Comparison of ENCODE assay signal across 10 mouse cellular contexts in the genomic region with DNA sequence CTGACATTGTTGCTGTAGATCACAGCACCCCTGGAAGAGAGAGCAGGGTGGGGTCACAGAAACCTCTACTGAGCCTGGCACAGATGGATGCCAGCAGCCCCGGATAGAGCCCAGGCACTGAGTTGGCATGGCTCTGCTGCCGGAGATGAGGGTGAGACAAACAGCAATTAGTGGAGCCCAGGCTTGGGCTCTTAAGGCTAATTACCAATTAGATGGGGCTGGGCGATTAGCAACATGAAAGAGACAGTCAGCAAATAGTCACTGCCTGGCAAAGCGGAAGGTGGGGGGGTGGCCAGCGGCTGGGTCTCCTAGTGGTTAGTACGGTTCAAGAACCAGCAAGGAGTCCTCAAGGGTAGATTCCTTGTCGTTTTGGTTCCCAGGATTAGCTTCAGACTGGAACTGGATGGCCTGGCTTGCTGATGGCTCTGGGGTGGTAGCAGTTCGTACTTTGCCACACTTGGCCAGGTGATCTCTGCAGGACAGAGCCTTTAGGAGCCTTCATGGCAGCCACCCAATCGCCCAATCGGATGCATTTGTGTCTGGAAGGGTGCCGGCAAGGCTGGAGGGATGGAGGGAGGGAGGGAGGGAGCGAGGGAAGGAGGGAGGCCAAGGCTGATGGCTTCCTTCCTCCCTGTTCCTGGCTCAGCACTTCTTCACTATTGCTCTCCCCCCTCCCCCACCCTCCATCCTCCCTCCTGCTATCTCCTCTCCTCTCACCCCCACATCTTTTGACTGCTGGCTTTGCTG. TPM values are rescaled to one million over a fixed set of nuclear protein-coding genes. Genes with fewer than 3 reads are reported as not detected.
DNase-seq lines count a peak whose midpoint lies in the region; ATAC-seq lines count a peak whose summit lies in the region.
"Had no signal": no experiment of that assay in that cellular context is flagged by ENCODE, and none has a peak within 500 bp of the region (broad histone marks: within the 10 kb centered on the region; RNA-seq: fewer than 3 reads in every experiment).

No protein-coding gene starts in this region.

- no peak overlapping the region for H3K9ac ChIP-seq in midbrain, embryonic 13.5 days (replicated peaks)
- H3K9ac ChIP-seq in stomach, embryonic 16.5 days (ENCODE audit: low read length): no peak overlapping the region
- H3K9ac ChIP-seq: heart, embryonic 12.5 days; liver, embryonic 15.5 days had no signal

- no peak overlapping the region for H3K27ac ChIP-seq in midbrain, embryonic 13.5 days
- H3K27ac ChIP-seq in midbrain, embryonic 10.5 days (replicated peaks): no peak overlapping the region
- H3K27ac ChIP-seq in stomach, embryonic 16.5 days (ENCODE audit: low read length): no peak overlapping the region; the same call in 1 of the 2 replicates
- H3K27ac ChIP-seq: liver, embryonic 15.5 days had no signal

- ATAC-seq in midbrain, embryonic 13.5 days: 0 out of 2 replicates have a peak, but pooled peaks have one; percentile 26
- peak; percentile 35; the same call in 1 of the 2 replicates for ATAC-seq in stomach, embryonic 16.5 days (ENCODE audit: insufficient read depth, low FRiP score)

- DNase-seq in cerebellum, postnatal 14 days: peak; percentile 56 to 68
- no peak for DNase-seq in cerebellum, adult 8-10 months
- DNase-seq in midbrain, embryonic 10.5 days (ENCODE audit: low spot score): no peak
- peak; percentile 25 to 68 for DNase-seq in layer of hippocampus, postnatal 14 days (ENCODE audit: low spot score in 2 of 2)
- DNase-seq in thymus, postnatal 36 days: no peak
- no peak for DNase-seq in adrenal gland, postnatal 25 days

- H3K27me3 ChIP-seq in midbrain, embryonic 13.5 days: peaks cover 74% of the 10 kb centered on the region
- peaks cover 94% of the 10 kb centered on the region for H3K27me3 ChIP-seq in midbrain, embryonic 10.5 days (ENCODE audit: low read depth, poor library complexity, severe bottlenecking)
- peaks cover 18% of the 10 kb centered on the region for H3K27me3 ChIP-seq in stomach, embryonic 16.5 days (ENCODE audit: control insufficient read depth, insufficient read depth, low read length)

- H3K4me3 ChIP-seq in midbrain, embryonic 13.5 days (replicated peaks): no peak overlapping the region
- H3K4me3 ChIP-seq in midbrain, embryonic 10.5 days: no peak overlapping the region
- no peak overlapping the region for H3K4me3 ChIP-seq in stomach, embryonic 16.5 days (replicated peaks; ENCODE audit: low read length)
- H3K4me3 ChIP-seq: heart, embryonic 12.5 days; liver, embryonic 15.5 days had no signal

- H3K36me3 ChIP-seq in midbrain, embryonic 13.5 days: no peaks in the 10 kb centered on the region
- no peaks in the 10 kb centered on the region for H3K36me3 ChIP-seq in midbrain, embryonic 10.5 days
- H3K36me3 ChIP-seq in stomach, embryonic 16.5 days (ENCODE audit: control insufficient read depth, insufficient read depth, low read length): no peaks in the 10 kb centered on the region
- H3K36me3 ChIP-seq: heart, embryonic 12.5 days; liver, embryonic 15.5 days had no signal

- no peak overlapping the region for H3K4me2 ChIP-seq in midbrain, embryonic 13.5 days (replicated peaks)
- no peak overlapping the region for H3K4me2 ChIP-seq in stomach, embryonic 16.5 days (ENCODE audit: low read depth, low read length)
- H3K4me2 ChIP-seq: heart, embryonic 12.5 days; liver, embryonic 15.5 days had no signal

- H3K9me3 ChIP-seq in midbrain, embryonic 13.5 days: no peaks in the 10 kb centered on the region
- H3K9me3 ChIP-seq in midbrain, embryonic 10.5 days (replicated peaks): no peaks in the 10 kb centered on the region
- no peaks in the 10 kb centered on the region for H3K9me3 ChIP-seq in stomach, embryonic 16.5 days (replicated peaks; ENCODE audit: control insufficient read depth, low read length)
- H3K9me3 ChIP-seq: liver, embryonic 15.5 days had no signal

- H3K4me1 ChIP-seq in midbrain, embryonic 13.5 days (replicated peaks): peaks cover 9% of the 10 kb centered on the region
- peaks cover 68% of the 10 kb centered on the region for H3K4me1 ChIP-seq in midbrain, embryonic 10.5 days
- peaks cover 33% of the 10 kb centered on the region for H3K4me1 ChIP-seq in stomach, embryonic 16.5 days (ENCODE audit: control insufficient read depth, insufficient read depth, low read length)

- 55% methylated on average over 12 of the region's 12 CpGs for WGBS in midbrain, embryonic 13.5 days
- WGBS in midbrain, embryonic 10.5 days: 57% methylated on average over 12 of the region's 12 CpGs
- WGBS in stomach, embryonic 16.5 days: 47% methylated on average over 12 of the region's 12 CpGs

RNA-seq across cellular contexts. Expression of gene Phb, which starts 24.1 kb away (rescaled TPM):
- polyA plus RNA-seq in midbrain, embryonic 13.5 days (2015; fragmentation: Nextera tagmentation; extraction: Ambion mirVana): 168 and 179 TPM in 2 replicates
- 227 and 251 TPM in 2 replicates for polyA plus RNA-seq in midbrain, embryonic 10.5 days (2016; fragmentation: Nextera tagmentation; extraction: Ambion mirVana)
- total RNA-seq in layer of hippocampus, postnatal 14 days (2021): 100 to 1,000 TPM in 1 of 2 experiments, 10 to 100 TPM in 1; 88.1 to 119 TPM
- polyA plus RNA-seq in stomach, embryonic 16.5 days (2015; fragmentation: Nextera tagmentation; extraction: Ambion mirVana): 209 and 221 TPM in 2 replicates
- total RNA-seq in adrenal gland, postnatal 25 days (2021): 225 and 315 TPM in 2 replicates

RNA-seq across cellular contexts. Expression of gene Ngfr, which starts 55.2 kb away (rescaled TPM):
- 13.8 and 17.2 TPM in 2 replicates for polyA plus RNA-seq in midbrain, embryonic 13.5 days (2015; fragmentation: Nextera tagmentation; extraction: Ambion mirVana)
- polyA plus RNA-seq in midbrain, embryonic 10.5 days (2016; fragmentation: Nextera tagmentation; extraction: Ambion mirVana): 17.9 and 22.5 TPM in 2 replicates
- 1 to 10 TPM; 2.1 to 2.5 TPM for total RNA-seq in layer of hippocampus, postnatal 14 days (2021)
- 13.2 and 15.0 TPM in 2 replicates for polyA plus RNA-seq in stomach, embryonic 16.5 days (2015; fragmentation: Nextera tagmentation; extraction: Ambion mirVana)
- 1.7 and 3.3 TPM in 2 replicates for total RNA-seq in adrenal gland, postnatal 25 days (2021)

Comparison
In these comparisons a context has a peak if more than half of its experiments do, and no peak if none do; other contexts are left out.
1. DNase-seq: peak in cerebellum, postnatal 14 days (2 of 2) and layer of hippocampus, postnatal 14 days (2 of 2); none in cerebellum, adult 8-10 months (single experiment), midbrain, embryonic 10.5 days (single experiment), thymus, postnatal 36 days (0 of 2) and adrenal gland, postnatal 25 days (single experiment).